Mouse (Mus musculus) adrenal gland, postnatal 25 days (tissue): ENCODE data around the gene Bicd1. TPM values are rescaled to one million over a fixed set of nuclear protein-coding genes. Genes with fewer than 3 reads are reported as not detected.

Source experiments
- DNase-seq: peaks from one replicate; pipeline ENCODE4 v3.0.0; 2021; ENCODE audit warnings: mixed read lengths
- microRNA-seq, 2 experiments: library from miRNA; unstranded; fragments of <30 nt; microRNA quantifications; one replicate each; pipeline ENCODE4 v1.2.0; 2021
- total RNA-seq: library from RNA; stranded (reverse); gene quantifications from 2 replicates; pipeline ENCODE4 v1.2.3, GENCODE M21; 2021

The Bicd1 gene
- total RNA-seq, 1 experiment from 2014 or later, result 6.0 TPM

GRCm38 (mm10) chr6:149567219-149567618, 158.5 kb downstream of the Bicd1 start:
- DNase-seq, result no peak

- no peak for DNase-seq
These were observed 165.6 kb downstream of the Bicd1 start for GRCm38 (mm10) chr6:149574288-149574687.

- no peak for DNase-seq
These were observed 171.4 kb downstream of the Bicd1 start for GRCm38 (mm10) chr6:149580053-149580452.

GRCm38 (mm10) chr6:149585708-149586504, 177.2 kb downstream of the Bicd1 start:
- DNase-seq, result no peak

Small RNA genes lying within 50 kb of the gene (microRNA-seq; reads per million reads assigned to microRNA genes)
- 0 reads per million in 2 experiments for gene Gm24307

Other genes starting within 250 kb of the Bicd1 start
- 28.5 and 31.1 TPM in 2 replicates for gene Amn1, start 220.2 kb upstream of the Bicd1 start, total RNA-seq
- 34.2 and 36.9 TPM in 2 replicates for gene Resf1, start 99.5 kb upstream of the Bicd1 start, total RNA-seq